Mouse (Mus musculus): ENCODE results near the gene Pgpep1.

GRCm38 (mm10) chr8:70681410-70681809, 21.2 kb upstream of the Pgpep1 start:
- no peak for TF ChIP-seq HCFC1 (IDR thresholded peaks at IDR 0.05; ENCODE audit: borderline replicate concordance, insufficient read depth, low read length)
- no peak for TF ChIP-seq ZC3H11A (IDR thresholded peaks at IDR 0.05; ENCODE audit: borderline replicate concordance, low read depth, low read length)
- no peak for TF ChIP-seq MAFK (IDR thresholded peaks at IDR 0.05; ENCODE audit: insufficient read depth, low read depth, low read length)

Measured in ES-E14 (cell line).